Mouse (Mus musculus) limb, embryonic 13.5 days (tissue): ENCODE results near the gene Trim66. TPM values are rescaled to one million over a fixed set of nuclear protein-coding genes. Genes with fewer than 3 reads are reported as not detected.

ENCODE experiments used
- ATAC-seq: fragments of 200-750 bp; cut with Nextera tagmentation; 2 replicates; pipeline ENCODE4 v1.8.0; 2017; ENCODE audit warnings: low read depth, moderate number of reproducible peaks, moderate TSS enrichment; ENCODE audit not compliant: low FRiP score
- H3K27ac ChIP-seq: fragments of 300-500 bp; sonication (generic); 2 replicates; pipeline ENCODE4 v1.5.1; 2015; ENCODE audit warnings: inconsistent platforms, mild to moderate bottlenecking, moderate library complexity
- H3K27me3 ChIP-seq: fragments of 300-500 bp; sonication (generic); 2 replicates; pipeline ENCODE4 v1.6.1; 2015; ENCODE audit warnings: mild to moderate bottlenecking, inconsistent platforms
- H3K36me3 ChIP-seq: fragments of 300-500 bp; sonication (generic); 2 replicates; pipeline ENCODE4 v1.6.1; 2015; ENCODE audit warnings: inconsistent platforms, mild to moderate bottlenecking, moderate library complexity
- H3K4me1 ChIP-seq: fragments of 300-500 bp; sonication (generic); 2 replicates; pipeline ENCODE4 v1.6.1; 2015; ENCODE audit warnings: inconsistent platforms
- H3K4me2 ChIP-seq: fragments of 300-500 bp; sonication (generic); replicated peaks from 2 replicates; pipeline ENCODE4 v1.6.1; 2015; ENCODE audit warnings: inconsistent platforms, mild to moderate bottlenecking, moderate library complexity
- H3K4me3 ChIP-seq: fragments of 300-500 bp; sonication (generic); 2 replicates; pipeline ENCODE4 v1.5.1; 2015; ENCODE audit warnings: moderate library complexity, mild to moderate bottlenecking, inconsistent platforms
- H3K9ac ChIP-seq: fragments of 300-500 bp; sonication (generic); 2 replicates; pipeline ENCODE4 v1.6.1; 2015; ENCODE audit warnings: mild to moderate bottlenecking, inconsistent platforms
- H3K9me3 ChIP-seq: fragments of 300-500 bp; sonication (generic); 2 replicates; pipeline ENCODE4 v1.6.1; 2016; ENCODE audit warnings: inconsistent platforms
- WGBS: fragments of 180-500 bp; shearing (Covaris S2); methylation state at CpG from one replicate; pipeline ENCODE4 v1.1.7; 2015; 5-methylcytosine and 5-hydroxymethylcytosine counted together
- polyA plus RNA-seq: library from polyadenylated mRNA; unstranded; fragments of >200 nt; fragmentation: Nextera tagmentation; extraction: Ambion mirVana; gene quantifications from 2 replicates; pipeline ENCODE4 v1.2.1, GENCODE M21; 2015

The Trim66 gene
- polyA plus RNA-seq, 1 experiment from 2014 or later = 0.05 TPM

GRCm38 (mm10) chr7:109518838-109519696 lies 11.1 kb upstream of the Trim66 start, which contains the start of gene Rpl27a:
Gene Rpl27a, plus strand, starts transcription at chr7:109519147.
- H3K9me3 ChIP-seq = no peaks in the 10 kb centered on the region
- under 1% methylated on average over 72 of the region's 72 CpGs for WGBS
- H3K4me3 ChIP-seq = peak within 1 kb of the TSS; percentile 96
- peak within 1 kb of the TSS; percentile 77 for H3K4me2 ChIP-seq
- peak within 1 kb of the TSS; percentile 98 for H3K27ac ChIP-seq
- H3K9ac ChIP-seq = peak within 1 kb of the TSS; percentile 99
- peaks cover 32% of the 10 kb centered on the region for H3K4me1 ChIP-seq
- no peaks in the 10 kb centered on the region for H3K27me3 ChIP-seq
- ATAC-seq = peak; percentile 94
- peaks cover 36% of the 10 kb centered on the region for H3K36me3 ChIP-seq

GRCm38 (mm10) chr7:109518036-109518681 lies 10.2 kb upstream of the Trim66 start:
- no peak for ATAC-seq
- 20% methylated on average over 10 of the region's 10 CpGs for WGBS
- H3K27me3 ChIP-seq = no peaks in the 10 kb centered on the region

GRCm38 (mm10) chr7:109516500-109516899 lies 8.6 kb upstream of the Trim66 start:
- H3K27me3 ChIP-seq = no peaks in the 10 kb centered on the region
- peaks cover 26% of the 10 kb centered on the region for H3K4me1 ChIP-seq
- no peak overlapping the region for H3K27ac ChIP-seq
- no peak overlapping the region for H3K4me3 ChIP-seq
- no peak for ATAC-seq
- peaks cover 11% of the 10 kb centered on the region for H3K36me3 ChIP-seq
- no peak overlapping the region for H3K9ac ChIP-seq
- WGBS = 85% methylated on average over 3 of the region's 3 CpGs
- no peaks in the 10 kb centered on the region for H3K9me3 ChIP-seq
- H3K4me2 ChIP-seq = no peak overlapping the region

More at GRCm38 (mm10) chr7:109518036-109518681, 10.2 kb upstream of the Trim66 start:
- Histone ChIP-seq H3K9me3 (no peaks in the 10 kb centered on the region), H3K4me1 (peaks cover 32% of the 10 kb centered on the region), H3K27ac (peak overlapping the region; percentile 98), H3K4me3 (peak overlapping the region; percentile 96), H3K4me2 (peak overlapping the region; percentile 77), H3K36me3 (peaks cover 27% of the 10 kb centered on the region), H3K9ac (peak overlapping the region; percentile 81)

- Histone ChIP-seq H3K4me1 (peaks cover 9% of the 10 kb centered on the region), H3K9me3 (no peaks in the 10 kb centered on the region), H3K36me3 (no peaks in the 10 kb centered on the region), H3K4me2 (no peak overlapping the region), H3K9ac (no peak overlapping the region), H3K4me3 (no peak overlapping the region), H3K27me3 (no peaks in the 10 kb centered on the region), H3K27ac (no peak overlapping the region)
- ATAC-seq = no peak
- WGBS = 92% methylated on average over 3 of the region's 3 CpGs
These were observed 3.9 kb upstream of the Trim66 start for GRCm38 (mm10) chr7:109511838-109512237.

- Histone ChIP-seq H3K27me3 (no peaks in the 10 kb centered on the region), H3K27ac (no peak overlapping the region), H3K36me3 (no peaks in the 10 kb centered on the region), H3K4me3 (no peak overlapping the region), H3K9ac (no peak overlapping the region), H3K4me1 (peaks cover 9% of the 10 kb centered on the region), H3K9me3 (no peaks in the 10 kb centered on the region), H3K4me2 (no peak overlapping the region)
- 64% methylated on average over 2 of the region's 2 CpGs for WGBS
- no peak for ATAC-seq
These were observed 2.9 kb upstream of the Trim66 start for GRCm38 (mm10) chr7:109510799-109511198.

GRCm38 (mm10) chr7:109507572-109507971 lies 362 bp downstream of the Trim66 start:
- WGBS = 37% methylated on average over 9 of the region's 9 CpGs
- H3K4me1 ChIP-seq = peaks cover 9% of the 10 kb centered on the region
- H3K4me2 ChIP-seq = peak overlapping the region; percentile 28
- H3K9me3 ChIP-seq = no peaks in the 10 kb centered on the region
- no peak overlapping the region for H3K27ac ChIP-seq
- H3K27me3 ChIP-seq = no peaks in the 10 kb centered on the region
- no peak overlapping the region for H3K4me3 ChIP-seq
- no peak overlapping the region for H3K9ac ChIP-seq
- H3K36me3 ChIP-seq = no peaks in the 10 kb centered on the region
- no peak for ATAC-seq

- Histone ChIP-seq H3K4me2 (peak overlapping the region; percentile 28), H3K4me1 (peaks cover 9% of the 10 kb centered on the region), H3K9ac (no peak overlapping the region), H3K4me3 (no peak overlapping the region), H3K27ac (no peak overlapping the region), H3K36me3 (no peaks in the 10 kb centered on the region), H3K9me3 (no peaks in the 10 kb centered on the region), H3K27me3 (no peaks in the 10 kb centered on the region)
- ATAC-seq = no peak
- 6% methylated on average over 8 of the region's 8 CpGs for WGBS
These were observed 815 bp downstream of the Trim66 start for GRCm38 (mm10) chr7:109507119-109507518.

GRCm38 (mm10) chr7:109497507-109497906 lies 10.4 kb downstream of the Trim66 start:
- no peak for ATAC-seq
- Histone ChIP-seq H3K4me3 (no peak overlapping the region), H3K9ac (no peak overlapping the region), H3K4me1 (peaks cover 9% of the 10 kb centered on the region), H3K27me3 (peaks cover 25% of the 10 kb centered on the region), H3K27ac (no peak overlapping the region), H3K4me2 (no peak overlapping the region), H3K9me3 (no peaks in the 10 kb centered on the region), H3K36me3 (no peaks in the 10 kb centered on the region)
- WGBS = 50% methylated on average over 4 of the region's 4 CpGs

GRCm38 (mm10) chr7:109493319-109494316 lies 14.3 kb downstream of the Trim66 start:
- H3K27me3 ChIP-seq = peaks cover 31% of the 10 kb centered on the region
- no peaks in the 10 kb centered on the region for H3K36me3 ChIP-seq
- no peak overlapping the region for H3K27ac ChIP-seq
- 11% methylated on average over 21 of the region's 21 CpGs for WGBS
- peak overlapping the region; percentile 45; the same call in 1 of the 2 replicates for H3K9ac ChIP-seq
- ATAC-seq = peak; percentile 36; the same call in 1 of the 2 replicates
- peak overlapping the region; percentile 53 for H3K4me2 ChIP-seq
- peaks cover 9% of the 10 kb centered on the region for H3K4me1 ChIP-seq
- no peaks in the 10 kb centered on the region for H3K9me3 ChIP-seq
- peak overlapping the region; percentile 19 for H3K4me3 ChIP-seq

- Histone ChIP-seq H3K27ac (no peak overlapping the region), H3K4me3 (no peak overlapping the region), H3K27me3 (peaks cover 31% of the 10 kb centered on the region), H3K9me3 (no peaks in the 10 kb centered on the region), H3K9ac (peak overlapping the region; percentile 45; the same call in 1 of the 2 replicates), H3K4me1 (peaks cover 9% of the 10 kb centered on the region), H3K36me3 (no peaks in the 10 kb centered on the region), H3K4me2 (peak overlapping the region; percentile 53; the same call in 1 of the 2 replicates)
- 61% methylated on average over 18 of the region's 18 CpGs for WGBS
- ATAC-seq = no peak
These were observed 15.2 kb downstream of the Trim66 start for GRCm38 (mm10) chr7:109492616-109493318.

GRCm38 (mm10) chr7:109484221-109484620 lies 23.7 kb downstream of the Trim66 start:
- Histone ChIP-seq H3K27ac (no peak overlapping the region), H3K4me1 (no peaks in the 10 kb centered on the region), H3K9me3 (no peaks in the 10 kb centered on the region), H3K9ac (no peak overlapping the region), H3K36me3 (no peaks in the 10 kb centered on the region), H3K4me2 (no peak overlapping the region), H3K27me3 (no peaks in the 10 kb centered on the region), H3K4me3 (no peak overlapping the region)
- no peak for ATAC-seq
- whole genome bisulfite sequencing = 76% methylated on average over 5 of the region's 5 CpGs
